Mouse (Mus musculus): ENCODE results near the gene Cldn6. TPM values are rescaled to one million over a fixed set of nuclear protein-coding genes. Genes with fewer than 3 reads are reported as not detected.

The Cldn6 gene
- total RNA-seq, 2 experiments from 2014 or later, result not detected

DNA sequence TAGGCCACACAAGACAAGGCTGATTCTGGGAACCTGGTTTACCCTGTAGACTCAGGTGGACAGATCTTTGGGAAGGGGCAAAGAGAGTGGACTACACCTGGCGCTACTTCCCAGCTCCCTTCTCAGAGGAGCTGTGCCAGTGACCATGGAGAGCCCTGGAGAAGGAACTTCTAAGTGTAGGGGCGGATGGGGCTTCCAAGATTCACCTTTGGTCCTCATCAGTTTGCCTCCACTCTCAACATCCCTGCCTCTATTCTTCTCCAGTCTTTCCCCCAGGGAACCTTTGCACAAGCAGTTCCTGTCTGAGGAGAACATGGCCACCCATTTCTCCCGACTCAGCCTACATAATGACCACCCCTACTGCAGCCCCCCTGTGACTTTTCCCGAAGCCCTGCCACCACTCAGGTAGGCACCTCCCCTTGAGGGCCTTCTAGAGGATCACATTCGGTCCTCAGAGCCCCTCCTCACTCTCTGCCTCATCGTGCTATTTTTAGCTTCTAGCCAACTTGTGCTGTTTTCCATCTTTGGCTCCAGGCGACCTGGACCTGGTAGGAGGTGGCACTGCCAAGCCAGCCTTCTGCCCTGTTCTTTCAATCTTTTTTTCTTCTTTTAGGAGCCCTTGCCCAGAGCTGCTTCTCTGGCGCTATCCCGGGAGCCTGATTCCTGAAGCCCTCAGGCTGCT lies 4.6 kb upstream of the Cldn6 start:
- intact Hi-C loops (cut with DNase I), result no loop called here
- peak; percentile 69 to 70 for DNase-seq

- DNase-seq, result peak; percentile 77 to 83
- intact Hi-C loops (cut with DNase I), result no loop called here
Measured at GRCm38 (mm10) chr17:23675127-23675526, 3.9 kb upstream of the Cldn6 start.

DNA sequence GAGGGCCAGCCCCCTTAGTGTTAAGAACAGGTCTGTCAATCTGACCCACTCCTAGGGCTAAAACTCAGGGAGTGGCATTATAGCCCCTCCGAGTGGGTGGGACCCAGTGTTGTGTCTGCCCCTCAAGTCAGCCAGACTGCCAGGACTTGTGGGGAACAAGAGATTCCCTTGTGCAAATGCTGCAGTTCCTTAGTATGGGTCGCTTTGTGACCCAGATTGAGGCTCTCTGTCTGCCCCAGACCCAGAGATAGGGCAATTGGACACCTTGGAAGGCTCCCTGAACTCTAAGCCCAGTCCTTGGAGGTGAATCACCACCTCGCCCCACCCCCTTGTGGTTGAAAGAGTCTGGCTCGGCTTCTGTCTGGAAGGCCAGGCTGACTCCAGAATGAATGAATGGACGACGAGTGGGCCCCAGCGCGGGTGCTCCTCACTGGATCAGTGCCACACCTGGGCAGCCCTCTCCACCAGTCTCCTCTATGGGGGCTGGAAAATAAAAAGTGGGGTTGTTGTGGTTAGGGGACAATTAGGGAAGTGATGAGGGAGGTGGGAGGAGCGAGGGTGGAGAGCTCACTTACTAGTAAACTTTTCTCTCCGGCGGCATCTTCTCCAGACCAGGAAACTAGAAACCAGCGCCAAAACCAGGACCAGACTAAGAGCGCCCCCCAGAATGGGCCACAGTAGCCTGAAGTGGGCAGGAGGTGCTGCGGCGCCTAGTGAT lies 3.3 kb upstream of the Cldn6 start:
- DNase-seq, result peak; percentile 69 to 71
- intact Hi-C loops (cut with DNase I), result no loop called here

DNA sequence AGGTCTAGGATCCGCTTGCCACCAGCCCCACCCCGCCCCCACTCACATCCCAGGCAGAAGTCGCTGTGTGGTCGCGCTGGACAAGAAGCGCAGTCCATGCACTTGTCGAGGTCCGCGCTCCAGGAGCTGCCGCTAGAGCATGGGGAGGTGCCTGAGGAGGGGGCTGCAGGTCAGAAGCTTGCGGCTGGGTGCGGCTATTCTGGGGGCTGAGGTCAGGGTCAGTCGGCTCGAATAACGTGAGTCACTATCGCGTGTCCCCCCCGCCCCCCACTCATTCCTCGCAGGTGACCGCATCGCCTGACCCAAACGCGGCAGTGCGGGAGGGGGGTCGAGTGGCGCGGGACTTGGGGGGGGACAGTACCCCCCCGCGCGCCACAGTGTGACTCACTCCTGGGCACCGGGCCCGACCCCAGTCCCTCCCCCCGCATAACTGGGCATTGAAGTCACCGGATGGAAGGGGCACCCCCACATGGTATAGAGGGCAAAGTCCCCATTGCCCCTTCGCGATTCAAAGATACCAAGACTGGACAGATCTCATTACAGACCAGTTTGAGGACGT lies 2.5 kb upstream of the Cldn6 start:
- peak; percentile 77 to 78 for DNase-seq
- intact Hi-C loops (cut with DNase I), result loop anchor here (1.0 kb wide), 1 partner anchor 23 kb away; no protein-coding TSS in a partner anchor

DNA sequence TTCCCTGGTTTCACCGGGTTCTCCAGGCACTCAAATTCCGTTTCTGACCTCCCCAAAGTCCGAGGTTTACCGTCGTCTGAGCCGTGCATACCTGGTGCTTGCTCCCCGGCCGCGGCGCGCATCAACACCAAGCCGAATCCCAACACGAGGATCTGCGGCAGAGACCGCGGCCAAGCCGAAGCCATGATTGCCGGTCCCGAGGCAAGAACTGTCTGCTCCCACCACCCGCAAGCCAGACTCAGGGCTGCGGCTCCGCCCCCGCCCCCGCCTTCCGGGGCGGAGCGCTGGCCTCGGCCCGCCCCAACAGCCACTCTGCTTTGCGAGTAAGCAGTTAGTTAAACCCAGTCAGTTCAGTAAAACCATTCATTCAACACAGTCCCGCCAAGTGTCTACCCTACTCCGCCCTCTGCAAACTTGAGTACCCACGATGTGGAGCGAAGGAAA lies 1.8 kb upstream of the Cldn6 start, which contains the start of gene Tnfrsf12a:
Tnfrsf12a (minus strand) TSS at position 233 of the 444 bp plus-strand sequence.
- DNase-seq, result peak; percentile 89 to 90
- intact Hi-C loops (cut with DNase I), result loop anchor here (1.0 kb wide), 1 partner anchor 22 kb away; no protein-coding TSS in a partner anchor

DNA sequence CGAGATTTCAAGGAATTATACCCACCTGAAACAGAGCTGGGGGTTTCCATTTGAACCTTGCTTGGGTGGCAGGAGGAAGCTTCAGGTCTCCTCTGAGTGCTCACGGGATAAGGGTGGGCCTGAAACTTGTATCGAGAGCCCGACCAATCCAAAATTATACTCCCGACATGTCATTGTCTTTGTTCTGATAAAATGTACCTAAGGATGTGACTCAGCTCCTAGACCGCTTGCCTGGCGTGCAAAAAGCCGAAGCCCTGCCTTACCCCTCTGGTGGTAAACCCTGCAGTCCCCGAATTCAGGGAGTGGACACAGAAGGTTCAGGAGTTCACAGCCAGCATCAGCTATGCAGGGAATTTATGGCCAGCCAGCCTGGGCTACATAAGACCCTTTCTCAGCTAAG lies 1.3 kb downstream of the Cldn6 start:
- intact Hi-C loops (cut with DNase I), result no loop called here
- no peak for DNase-seq

- no peak for DNase-seq
- intact Hi-C loops (cut with DNase I), result no loop called here
Measured at GRCm38 (mm10) chr17:23681086-23681485, 2.0 kb downstream of the Cldn6 start.

GRCm38 (mm10) chr17:23682092-23682491 lies 3.0 kb downstream of the Cldn6 start:
- DNase-seq, result no peak
- intact Hi-C loops (cut with DNase I), result no loop called here

GRCm38 (mm10) chr17:23682530-23682929 lies 3.5 kb downstream of the Cldn6 start:
- DNase-seq, result no peak
- intact Hi-C loops (cut with DNase I), result no loop called here

DNA sequence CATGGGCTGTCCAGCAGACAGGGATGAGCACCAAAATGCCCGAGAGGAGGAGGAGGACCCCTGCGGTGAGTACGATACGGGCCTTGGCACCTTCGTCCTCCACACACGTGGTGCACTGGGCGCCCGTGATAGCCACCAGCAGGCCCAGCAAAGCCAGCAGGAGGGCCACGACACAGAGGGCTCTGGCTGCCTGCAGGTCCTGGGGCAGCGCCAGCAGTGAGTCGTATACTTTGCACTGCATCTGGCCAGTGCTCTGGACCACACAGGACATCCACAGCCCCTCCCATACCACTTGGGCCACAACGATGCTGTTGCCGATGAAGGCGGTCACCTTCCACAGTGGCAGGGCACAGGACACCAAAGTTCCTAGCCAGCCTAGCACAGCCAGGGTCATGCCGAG lies 4.2 kb downstream of the Cldn6 start:
- intact Hi-C loops (cut with DNase I), result no loop called here
- no peak for DNase-seq

DNA sequence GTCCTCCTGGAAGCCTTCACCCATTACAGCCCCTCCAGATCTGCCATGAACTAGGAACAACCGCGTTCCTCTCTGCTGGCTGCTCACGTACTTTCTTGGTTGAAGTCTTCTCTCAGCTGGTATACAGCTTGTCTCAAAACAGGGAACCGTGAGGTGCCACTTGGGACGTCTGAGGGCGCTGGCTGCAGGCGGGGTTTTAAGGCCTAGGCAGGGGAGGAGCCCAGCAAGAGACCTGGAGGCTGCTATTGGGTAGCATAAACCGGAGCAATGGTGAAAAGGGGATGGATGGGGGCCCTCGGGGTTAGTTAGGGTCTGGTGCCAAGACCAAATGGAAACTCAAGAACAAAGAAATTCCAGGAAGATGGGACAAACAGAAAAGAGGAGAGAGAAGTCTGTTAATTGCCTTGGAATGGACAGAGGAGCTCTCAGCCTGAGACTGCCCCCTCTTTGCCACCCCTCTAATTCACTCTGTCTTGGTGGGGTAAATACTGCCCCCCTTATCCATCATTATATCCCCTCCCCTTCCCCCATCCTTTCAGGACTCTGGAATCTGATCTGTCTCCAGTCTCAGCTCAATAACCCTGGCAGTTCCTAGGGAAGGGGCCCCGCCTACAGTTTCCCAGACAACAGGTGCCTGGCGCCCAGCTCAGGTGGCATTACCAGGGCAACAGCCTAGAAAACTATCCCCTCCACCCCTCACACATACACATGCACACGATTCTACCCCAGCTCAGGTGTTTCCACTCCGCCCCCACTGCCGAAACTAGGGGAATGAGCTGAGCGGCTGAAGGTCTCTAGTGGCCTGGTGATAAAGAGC lies 5.0 kb downstream of the Cldn6 start, which contains the start of gene Cldn9:
Cldn9 (minus strand) TSS at position 171 of the 817 bp plus-strand sequence.
- DNase-seq, result no peak
- intact Hi-C loops (cut with DNase I), result no loop called here

- intact Hi-C loops (cut with DNase I), result no loop called here
- no peak for DNase-seq
Measured at GRCm38 (mm10) chr17:23694491-23694890, 15.4 kb downstream of the Cldn6 start.

- DNase-seq, result no peak
- intact Hi-C loops (cut with DNase I), result no loop called here
Measured at GRCm38 (mm10) chr17:23695801-23696200, 16.8 kb downstream of the Cldn6 start.

DNA sequence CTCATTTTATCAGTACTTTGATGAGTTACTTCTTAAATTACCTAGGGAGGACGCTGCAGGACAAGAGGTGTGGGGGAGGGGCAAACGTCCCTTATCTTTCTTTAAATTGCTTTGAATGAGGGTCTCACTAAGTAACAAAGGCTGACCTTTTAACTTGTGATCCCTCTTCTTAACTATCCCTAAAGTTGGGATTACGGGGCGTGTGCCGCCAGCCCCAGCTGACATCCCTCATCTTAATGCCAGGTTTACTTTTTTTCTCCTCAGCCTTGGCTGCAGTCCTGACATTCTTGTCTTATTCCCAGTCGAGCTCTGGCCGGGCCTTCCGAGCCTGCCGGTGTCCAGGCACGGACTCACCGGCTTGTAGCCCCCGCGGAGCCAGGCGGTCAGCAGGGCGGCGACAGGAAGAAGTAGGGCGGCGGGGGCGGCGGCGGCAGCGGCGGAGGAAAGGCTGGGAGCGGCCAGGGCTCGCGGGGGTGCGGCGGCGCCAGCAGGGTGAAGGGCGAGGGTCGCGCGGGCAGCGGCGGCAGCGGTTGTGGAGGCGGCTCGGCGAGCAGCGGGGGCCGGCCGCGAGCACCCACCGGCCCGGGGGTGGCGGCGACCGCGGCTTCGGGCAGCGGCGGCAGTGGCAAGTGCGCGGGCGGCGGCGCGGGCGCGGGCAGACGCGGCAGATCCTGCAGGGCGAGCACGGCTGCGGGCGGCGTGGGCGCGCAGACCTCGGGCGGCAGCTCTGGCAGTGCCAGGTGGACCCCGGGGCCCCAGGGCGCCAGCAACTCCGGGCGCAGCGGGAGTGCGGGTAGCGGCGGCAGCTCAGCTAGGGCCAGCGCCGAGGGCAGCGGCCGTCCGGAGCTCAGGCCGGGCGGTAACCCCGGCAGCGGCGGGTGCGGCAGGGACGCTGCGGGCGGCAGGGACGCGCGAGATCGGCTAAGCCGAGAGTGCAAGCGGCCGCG lies 20.4 kb downstream of the Cldn6 start:
- peak; percentile 65 to 67 for DNase-seq
- intact Hi-C loops (cut with DNase I), result loop anchor here (1.0 kb wide), 1 partner anchor 22 kb away; the partner anchor contains the start of gene Tnfrsf12a

- intact Hi-C loops (cut with DNase I), result no loop called here
- peak; percentile 92 to 94 for DNase-seq
Measured at GRCm38 (mm10) chr17:23700079-23700478, 21.0 kb downstream of the Cldn6 start.

DNA sequence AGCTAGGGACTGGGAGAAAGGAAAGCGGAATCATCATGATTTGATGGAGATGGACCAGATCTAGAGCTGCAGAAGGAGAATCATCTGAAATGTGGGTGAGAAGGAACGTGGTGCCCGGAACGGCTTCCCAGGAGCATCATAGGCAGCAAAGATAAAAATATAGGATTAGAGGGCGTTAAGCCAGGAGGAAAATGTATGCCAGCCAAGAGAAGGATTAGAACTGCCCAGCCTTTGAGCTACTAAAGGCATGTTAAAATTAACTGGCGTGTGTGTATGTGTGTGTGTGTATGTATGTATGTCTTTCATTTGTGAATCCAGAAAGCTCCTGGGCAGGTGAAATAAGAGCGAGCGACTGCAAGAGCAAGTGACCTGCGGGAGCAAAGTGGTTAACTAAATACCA lies 24.3 kb downstream of the Cldn6 start:
- DNase-seq, result no peak
- intact Hi-C loops (cut with DNase I), result no loop called here

DNA sequence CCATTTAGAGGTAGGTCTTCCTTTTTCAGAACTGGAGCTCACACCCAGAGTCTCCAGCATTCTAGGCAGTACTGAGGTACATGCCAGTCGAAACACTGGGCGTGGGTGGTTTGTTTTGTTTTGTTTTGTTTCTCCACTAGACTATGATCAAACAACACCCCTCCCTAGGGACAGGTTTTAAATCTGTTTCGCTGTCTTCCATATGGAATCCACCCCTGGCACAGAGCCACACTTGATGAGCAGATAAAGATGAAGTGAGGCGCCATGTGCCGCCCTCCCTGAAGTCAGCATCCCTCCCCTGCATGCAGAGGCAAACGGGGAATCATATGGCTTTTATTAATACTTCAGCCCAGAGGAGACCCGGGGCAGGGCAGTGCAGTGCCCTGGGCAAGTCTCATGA lies 25.7 kb downstream of the Cldn6 start:
- intact Hi-C loops (cut with DNase I), result loop anchor here (5.0 kb wide), 1 partner anchor 42 kb away; the partner anchor contains the start of gene Bicdl2
- DNase-seq, result no peak

DNA sequence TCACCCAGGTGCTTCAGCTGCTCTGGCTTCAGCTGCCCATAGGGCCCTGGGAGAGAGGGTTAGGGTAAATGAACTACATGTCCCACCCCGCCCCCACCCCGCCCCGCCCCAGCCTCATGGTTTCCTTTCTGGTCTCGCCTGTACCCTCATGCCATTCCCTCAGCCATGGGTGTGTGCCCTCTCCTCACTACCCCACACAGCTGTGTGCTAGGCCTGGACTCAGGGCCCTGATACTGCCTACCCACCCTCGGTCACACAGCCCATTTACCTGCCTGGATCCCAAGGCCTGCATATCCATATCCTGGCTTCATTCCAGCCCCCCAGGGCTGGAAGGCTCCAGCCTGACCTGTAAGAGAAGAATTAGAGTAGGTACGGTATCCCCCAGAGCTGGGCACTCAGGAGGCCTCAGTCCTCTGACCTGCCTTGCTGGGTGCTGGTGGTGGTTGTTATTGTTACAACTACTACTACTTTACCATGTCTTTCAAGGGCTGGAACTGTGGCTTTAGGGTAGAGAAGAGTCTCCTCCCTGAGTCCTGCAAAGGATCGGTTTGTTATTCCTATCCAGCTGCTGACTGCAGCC lies 26.6 kb downstream of the Cldn6 start:
- intact Hi-C loops (cut with DNase I), result loop anchor here (2.0 to 5.0 kb wide), 2 partner anchors 43 to 135 kb away; partner anchors contain the start of gene Bicdl2

DNA sequence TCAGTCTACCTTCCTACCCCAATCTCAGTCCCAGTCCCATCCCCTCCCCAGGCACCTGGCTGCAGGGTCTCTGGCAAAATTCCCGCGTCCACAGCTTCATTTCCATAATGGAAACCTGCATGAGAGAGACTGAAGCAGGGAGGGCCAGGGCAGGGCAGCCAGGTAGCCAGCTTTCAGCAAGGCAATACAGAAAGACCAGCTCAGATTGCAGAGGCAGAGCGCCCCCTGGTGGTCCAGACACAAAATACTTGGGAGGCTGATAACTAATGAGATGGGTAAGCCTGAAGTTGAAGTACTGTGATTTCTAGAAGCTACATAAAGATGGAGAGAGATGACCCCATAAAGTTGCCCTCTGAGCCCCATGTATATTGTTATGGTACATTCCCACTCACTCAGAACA lies 27.2 kb downstream of the Cldn6 start:
- peak; percentile 75 to 83 for DNase-seq
- intact Hi-C loops (cut with DNase I), result loop anchor here (2.0 to 5.0 kb wide), 2 partner anchors 44 to 135 kb away; partner anchors contain the start of gene Bicdl2

More for the DNA sequence above, 26.6 kb downstream of the Cldn6 start:
- no peak for DNase-seq
